8 mouse cellular contexts compared by ENCODE assay signal in the genomic region with DNA sequence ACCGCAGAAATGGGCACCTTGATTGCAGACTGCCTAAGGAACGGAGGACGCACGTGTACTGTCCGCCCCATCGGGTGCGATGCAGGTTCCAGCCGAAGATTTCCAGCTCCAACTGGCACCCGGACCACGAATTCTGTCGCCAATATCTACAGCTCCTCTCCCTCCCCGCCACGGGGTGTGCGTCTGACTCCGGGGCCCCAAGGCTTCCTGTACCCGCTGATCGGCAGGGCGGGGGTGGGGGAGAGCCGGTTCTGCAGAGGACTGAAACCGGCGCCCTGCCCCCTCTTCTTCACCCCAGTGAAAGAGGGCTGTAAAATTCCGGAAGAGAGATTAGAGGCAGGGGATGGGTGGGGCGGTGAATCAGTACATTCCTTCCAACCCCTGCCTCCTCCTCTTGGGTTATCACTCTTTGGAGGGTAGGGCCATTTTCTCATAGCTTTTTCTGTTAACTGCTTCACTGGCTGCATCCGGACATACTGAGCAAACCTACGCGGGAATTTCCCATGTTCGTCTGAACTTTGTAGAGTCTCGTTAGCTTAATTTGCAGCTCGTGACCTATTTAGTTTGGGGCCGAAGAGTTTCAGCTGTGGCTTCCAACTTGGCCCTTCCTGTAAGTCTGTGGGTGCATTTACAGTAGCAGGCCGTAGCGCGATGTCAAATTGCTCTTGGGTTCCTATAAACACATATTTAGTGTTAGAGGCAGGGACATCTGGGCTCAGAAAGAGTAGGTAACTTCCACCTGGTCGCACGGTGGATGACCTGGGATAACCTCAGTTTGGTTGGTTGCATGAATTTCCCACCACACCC. TPM values are rescaled to one million over a fixed set of nuclear protein-coding genes. Genes with fewer than 3 reads are reported as not detected.
DNase-seq lines count a peak whose midpoint lies in the region; ATAC-seq lines count a peak whose summit lies in the region.

Gene Ptp4a2 (plus strand): TSS at position 422 of the 807 bp plus-strand sequence.

- no peaks in the 10 kb centered on the region for H3K9me3 ChIP-seq in embryonic facial prominence, embryonic 13.5 days
- no peaks in the 10 kb centered on the region for H3K9me3 ChIP-seq in heart, embryonic 12.5 days (replicated peaks)
- H3K9me3 ChIP-seq in kidney, embryonic 15.5 days (replicated peaks) = no peaks in the 10 kb centered on the region
- no peaks in the 10 kb centered on the region for H3K9me3 ChIP-seq in liver, embryonic 11.5 days (ENCODE audit: control insufficient read depth, low read length)

- H3K36me3 ChIP-seq in embryonic facial prominence, embryonic 13.5 days = no peaks in the 10 kb centered on the region
- no peaks in the 10 kb centered on the region for H3K36me3 ChIP-seq in heart, embryonic 12.5 days
- H3K36me3 ChIP-seq in kidney, embryonic 15.5 days = no peaks in the 10 kb centered on the region
- no peaks in the 10 kb centered on the region for H3K36me3 ChIP-seq in liver, embryonic 11.5 days (ENCODE audit: control insufficient read depth, insufficient read depth, low read length)

- H3K9ac ChIP-seq in embryonic facial prominence, embryonic 13.5 days = peak within 1 kb of the TSS; percentile 69
- H3K9ac ChIP-seq in heart, embryonic 12.5 days = peak within 1 kb of the TSS; percentile 68
- H3K9ac ChIP-seq in kidney, embryonic 15.5 days = peak within 1 kb of the TSS; percentile 58
- H3K9ac ChIP-seq in liver, embryonic 11.5 days (ENCODE audit: low read depth, low read length) = peak within 1 kb of the TSS; percentile 64

- DNase-seq in frontal cortex, adult 2 months (ENCODE audit: extremely low spot score in 1 of 2, low spot score in 1 of 2) = peak in 1 of 2 experiments; percentile 23
- DNase-seq in frontal cortex, postnatal 10 days (ENCODE audit: low spot score in 2 of 2) = no peak
- DNase-seq in liver, embryonic 11.5 days (ENCODE audit: low spot score) = peak; percentile 78
- DNase-seq in testis, postnatal 14 days (ENCODE audit: low spot score) = peak; percentile 49

- H3K4me3 ChIP-seq in embryonic facial prominence, embryonic 13.5 days = peak within 1 kb of the TSS; percentile 44
- H3K4me3 ChIP-seq in heart, embryonic 12.5 days = peak within 1 kb of the TSS; percentile 54
- H3K4me3 ChIP-seq in kidney, embryonic 15.5 days (replicated peaks) = peak within 1 kb of the TSS; percentile 48
- peak within 1 kb of the TSS; percentile 49 for H3K4me3 ChIP-seq in liver, embryonic 11.5 days (ENCODE audit: low read depth, low read length)

- 13% methylated on average over 35 of the region's 35 CpGs for WGBS in embryonic facial prominence, embryonic 13.5 days
- 7% methylated on average over 35 of the region's 35 CpGs for WGBS in heart, embryonic 12.5 days
- 5% methylated on average over 35 of the region's 35 CpGs for WGBS in kidney, embryonic 15.5 days
- WGBS in liver, embryonic 11.5 days = 4% methylated on average over 35 of the region's 35 CpGs

- peak within 1 kb of the TSS; percentile 74 for H3K4me2 ChIP-seq in embryonic facial prominence, embryonic 13.5 days
- peak within 1 kb of the TSS; percentile 77 for H3K4me2 ChIP-seq in heart, embryonic 12.5 days
- peak within 1 kb of the TSS; percentile 87 for H3K4me2 ChIP-seq in kidney, embryonic 15.5 days
- H3K4me2 ChIP-seq in liver, embryonic 11.5 days = peak within 1 kb of the TSS; percentile 82

- H3K27ac ChIP-seq in embryonic facial prominence, embryonic 13.5 days = peak within 1 kb of the TSS; percentile 33; the same call in 1 of the 2 replicates
- peak within 1 kb of the TSS; percentile 83 for H3K27ac ChIP-seq in heart, embryonic 12.5 days (ENCODE audit: poor library complexity, severe bottlenecking)
- peak within 1 kb of the TSS; percentile 88 for H3K27ac ChIP-seq in kidney, embryonic 15.5 days
- H3K27ac ChIP-seq in liver, embryonic 11.5 days (ENCODE audit: low read depth, low read length) = peak within 1 kb of the TSS; percentile 53

- peaks cover 21% of the 10 kb centered on the region for H3K4me1 ChIP-seq in embryonic facial prominence, embryonic 13.5 days
- H3K4me1 ChIP-seq in heart, embryonic 12.5 days (replicated peaks) = peaks cover 16% of the 10 kb centered on the region
- H3K4me1 ChIP-seq in kidney, embryonic 15.5 days = peaks cover 27% of the 10 kb centered on the region
- H3K4me1 ChIP-seq in liver, embryonic 11.5 days (replicated peaks; ENCODE audit: control insufficient read depth, insufficient read depth, low read length) = peaks cover 5% of the 10 kb centered on the region

- ATAC-seq in embryonic facial prominence, embryonic 13.5 days (ENCODE audit: insufficient number of reproducible peaks, insufficient read depth, low FRiP score, low TSS enrichment, low read depth) = peak; percentile 43; the same call in 1 of the 2 replicates
- peak; percentile 90 for ATAC-seq in heart, embryonic 12.5 days (ENCODE audit: insufficient number of reproducible peaks, low FRiP score)
- ATAC-seq in kidney, embryonic 15.5 days (replicated peaks; ENCODE audit: low FRiP score) = peak; percentile 79
- ATAC-seq in liver, embryonic 11.5 days (replicated peaks; ENCODE audit: low FRiP score) = peak; percentile 84
- ATAC-seq in monocyte, adult 5-6 weeks (replicated peaks; ENCODE audit: insufficient number of reproducible peaks, low FRiP score, low TSS enrichment, poor library complexity, severe bottlenecking) = peak; percentile 88

- no peaks in the 10 kb centered on the region for H3K27me3 ChIP-seq in embryonic facial prominence, embryonic 13.5 days
- no peaks in the 10 kb centered on the region for H3K27me3 ChIP-seq in heart, embryonic 12.5 days (replicated peaks)
- no peaks in the 10 kb centered on the region for H3K27me3 ChIP-seq in kidney, embryonic 15.5 days
- H3K27me3 ChIP-seq in liver, embryonic 11.5 days (replicated peaks; ENCODE audit: control insufficient read depth, insufficient read depth, low read length) = no peaks in the 10 kb centered on the region

RNA-seq across cellular contexts. Expression of gene Ptp4a2, which starts in this region (rescaled TPM):
- polyA plus RNA-seq in frontal cortex, adult 2 months (2012; rRNA removed) = 77.1 and 82.1 TPM in 2 replicates
- 318 and 325 TPM in 2 replicates for polyA plus RNA-seq in embryonic facial prominence, embryonic 13.5 days (2015; fragmentation: Nextera tagmentation; extraction: Ambion mirVana)
- polyA plus RNA-seq in heart, embryonic 12.5 days (2016; fragmentation: Nextera tagmentation; extraction: Ambion mirVana) = 372 and 428 TPM in 2 replicates
- polyA plus RNA-seq in kidney, embryonic 15.5 days (2015; fragmentation: Nextera tagmentation; extraction: Ambion mirVana) = 311 and 374 TPM in 2 replicates
- 279 and 298 TPM in 2 replicates for polyA plus RNA-seq in liver, embryonic 11.5 days (2014; fragmentation: Nextera tagmentation; extraction: Ambion mirVana)
- total RNA-seq in monocyte, adult 5-6 weeks (2017) = 478 to 539 TPM (median 505 TPM) in 3 replicates

Comparison
In these comparisons a context has a peak if more than half of its experiments do, and no peak if none do; other contexts are left out.
1. DNase-seq: peak in liver, embryonic 11.5 days (single experiment) and testis, postnatal 14 days (single experiment); none in frontal cortex, postnatal 10 days (0 of 2).
2. H3K27ac ChIP-seq: peak in every context shown above with its lines; median percentile 88 in kidney, embryonic 15.5 days; 83 in heart, embryonic 12.5 days; 53 in liver, embryonic 11.5 days; 33 in embryonic facial prominence, embryonic 13.5 days.
3. Peak in every context shown above with its lines, with median percentiles within 50 percentile points of each other: ATAC-seq, H3K4me2 ChIP-seq, H3K4me3 ChIP-seq and H3K9ac ChIP-seq.